Mouse (Mus musculus) brain, adult 10 weeks (tissue): ENCODE results near the gene Mrpl49. TPM values are rescaled to one million over a fixed set of nuclear protein-coding genes. Genes with fewer than 3 reads are reported as not detected.

Experiments
- polyA plus RNA-seq: library from polyadenylated mRNA; stranded (reverse); fragments of 350-450 nt; fragmentation: Illumina TruSeq; extraction: RNeasy Lipid Tissue Mini Kit (QIAGEN cat#74804); gene quantifications from one replicate; pipeline ENCODE4 v1.2.3, GENCODE M21; 2015; ENCODE audit warnings: low read depth, low replicate concordance

Mrpl49 gene
- 61.3 TPM for polyA plus RNA-seq

GRCm38 (mm10) chr19:6057313-6058096 is at the start of gene Mrpl49, which contains the start of gene Fau:
TSS of gene Mrpl49 (minus strand) at chr19:6057785.
TSS of gene Fau (plus strand) at chr19:6057844.

GRCm38 (mm10) chr19:6105586-6105985 is 48.0 kb upstream of the Mrpl49 start, which contains the start of gene Naaladl1:
TSS of gene Naaladl1 (plus strand) at chr19:6105782.

GRCm38 (mm10) chr19:6094119-6094518 is 36.5 kb upstream of the Mrpl49 start, which contains the start of gene AC131692.1:
TSS of gene AC131692.1 (plus strand) at chr19:6094419.

GRCm38 (mm10) chr19:6084478-6085248 is 27.1 kb upstream of the Mrpl49 start, which contains the start of the genes Zfpl1 and Cdca5:
TSS of gene Zfpl1 (minus strand) at chr19:6084956.
TSS of gene Cdca5 (plus strand) at chr19:6084983.

GRCm38 (mm10) chr19:6082156-6082555 is 24.6 kb upstream of the Mrpl49 start, which contains the start of gene Gm28374:
TSS of gene Gm28374 (minus strand) at chr19:6082256.

GRCm38 (mm10) chr19:6079983-6080480 is 22.4 kb upstream of the Mrpl49 start, which contains the start of gene Tmem262:
TSS of gene Tmem262 (plus strand) at chr19:6080033.

GRCm38 (mm10) chr19:6076564-6077393 is 19.2 kb upstream of the Mrpl49 start, which contains the start of gene Vps51:
TSS of gene Vps51 (minus strand) at chr19:6077231.

GRCm38 (mm10) chr19:6067724-6068415 is 10.3 kb upstream of the Mrpl49 start, which contains the start of gene Tm7sf2:
TSS of gene Tm7sf2 (minus strand) at chr19:6068373.

GRCm38 (mm10) chr19:6061021-6061533 is 3.5 kb upstream of the Mrpl49 start, which contains the start of gene Znhit2:
TSS of gene Znhit2 (plus strand) at chr19:6061192.

GRCm38 (mm10) chr19:6046294-6047153 is 11.1 kb downstream of the Mrpl49 start, which contains the start of gene Syvn1:
TSS of gene Syvn1 (plus strand) at chr19:6046576.

GRCm38 (mm10) chr19:6015511-6016315 is 41.9 kb downstream of the Mrpl49 start, which contains the start of gene Capn1:
TSS of gene Capn1 (minus strand) at chr19:6015897.

Other genes starting within 250 kb of the Mrpl49 start
- 14.4 TPM for gene Frmd8, start 182.5 kb downstream of the Mrpl49 start, polyA plus RNA-seq
- 5.1 TPM for gene Slc25a45, start 180.0 kb downstream of the Mrpl49 start, polyA plus RNA-seq
- 3.6 TPM for gene Tigd3, start 163.6 kb downstream of the Mrpl49 start, polyA plus RNA-seq
- 58.0 TPM for gene Dpf2, start 144.8 kb downstream of the Mrpl49 start, polyA plus RNA-seq
- gene Cdc42ep2, start 133.0 kb downstream of the Mrpl49 start, polyA plus RNA-seq, result 9.0 TPM
- 7.5 TPM for gene Pola2, start 93.6 kb downstream of the Mrpl49 start, polyA plus RNA-seq
- gene Slc22a20, start 71.6 kb downstream of the Mrpl49 start, polyA plus RNA-seq, result not detected
- gene Capn1, start 41.9 kb downstream of the Mrpl49 start, polyA plus RNA-seq, result 17.9 TPM
- 33.6 TPM for gene Syvn1, start 11.2 kb downstream of the Mrpl49 start, polyA plus RNA-seq
- gene Fau, start 59 bp upstream of the Mrpl49 start, polyA plus RNA-seq, result 1,093 TPM
- 30.1 TPM for gene Znhit2, start 3.4 kb upstream of the Mrpl49 start, polyA plus RNA-seq
- 37.3 TPM for gene Tm7sf2, start 10.6 kb upstream of the Mrpl49 start, polyA plus RNA-seq
- 58.5 TPM for gene Vps51, start 19.4 kb upstream of the Mrpl49 start, polyA plus RNA-seq
- not detected for gene Tmem262, start 22.2 kb upstream of the Mrpl49 start, polyA plus RNA-seq
- not detected for gene Gm28374, start 24.5 kb upstream of the Mrpl49 start, polyA plus RNA-seq
- 47.7 TPM for gene Zfpl1, start 27.2 kb upstream of the Mrpl49 start, polyA plus RNA-seq
- 0.42 TPM for gene Cdca5, start 27.2 kb upstream of the Mrpl49 start, polyA plus RNA-seq
- gene AC131692.1, start 36.6 kb upstream of the Mrpl49 start, polyA plus RNA-seq, result not detected
- not detected for gene Naaladl1, start 48.0 kb upstream of the Mrpl49 start, polyA plus RNA-seq
- gene Sac3d1, start 60.9 kb upstream of the Mrpl49 start, polyA plus RNA-seq, result 16.8 TPM
- 39.0 TPM for gene Snx15, start 70.5 kb upstream of the Mrpl49 start, polyA plus RNA-seq
- gene Batf2, start 83.2 kb upstream of the Mrpl49 start, polyA plus RNA-seq, result not detected
- 91.3 TPM for gene Arl2, start 83.8 kb upstream of the Mrpl49 start, polyA plus RNA-seq
- gene Majin, start 126.6 kb upstream of the Mrpl49 start, polyA plus RNA-seq, result not detected
- not detected for gene Gpha2, start 168.6 kb upstream of the Mrpl49 start, polyA plus RNA-seq
- 120 TPM for gene Ppp2r5b, start 178.1 kb upstream of the Mrpl49 start, polyA plus RNA-seq
- gene Atg2a, start 183.9 kb upstream of the Mrpl49 start, polyA plus RNA-seq, result 18.9 TPM
- gene Ehd1, start 218.9 kb upstream of the Mrpl49 start, polyA plus RNA-seq, result 27.8 TPM
- 2.4 TPM for gene Cdc42bpg, start 248.7 kb upstream of the Mrpl49 start, polyA plus RNA-seq